Mouse (Mus musculus): ENCODE results near the gene Dlg3.

Dlg3 gene

DNA sequence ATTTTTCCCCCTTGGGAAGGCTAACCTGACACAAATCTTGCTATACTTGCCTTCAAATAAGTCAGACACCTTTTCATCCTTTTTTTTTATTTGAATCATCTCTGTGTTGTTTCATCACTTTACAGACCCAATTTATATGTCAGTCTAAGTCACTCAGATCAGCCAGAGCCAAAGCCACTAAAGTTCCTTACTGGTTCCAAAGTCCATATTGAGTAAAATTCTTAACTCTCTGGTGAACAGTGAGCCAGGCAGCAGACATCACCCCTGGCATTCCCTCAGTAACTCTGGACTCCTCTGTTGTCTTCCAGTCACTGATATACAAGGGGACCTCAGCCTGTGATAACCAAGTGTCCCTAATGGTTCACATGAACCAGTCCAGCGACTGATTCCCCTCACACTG is 58.0 kb downstream of the Dlg3 start:
- no peaks in the 10 kb centered on the region for H3K36me3 ChIP-seq (ENCODE audit: control insufficient read depth, insufficient read depth, low read length, poor library complexity, severe bottlenecking)
- no peak for DNase-seq (ENCODE audit: low read depth, low spot score)
- no peaks in the 10 kb centered on the region for H3K27me3 ChIP-seq (ENCODE audit: control insufficient read depth, insufficient read depth, low read length, poor library complexity, severe bottlenecking)

DNA sequence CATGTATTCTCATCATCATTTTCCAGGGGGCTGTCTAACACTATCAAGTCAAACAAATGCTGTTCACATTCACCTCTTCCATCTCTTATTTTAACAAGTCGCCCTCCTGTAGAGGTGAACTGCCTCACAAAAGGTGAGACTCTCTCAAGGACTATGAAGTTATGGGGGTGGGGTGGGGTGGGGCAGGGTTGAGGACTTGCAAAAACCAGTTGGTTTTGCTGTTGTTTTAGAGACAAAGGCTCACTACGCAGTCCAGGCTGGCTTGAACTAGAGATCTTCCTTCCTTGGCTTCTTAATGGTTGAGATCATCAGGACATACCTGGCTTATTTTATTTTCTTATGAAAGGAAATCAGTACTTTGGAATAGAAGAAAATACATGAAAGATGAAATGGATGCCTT is 65.3 kb downstream of the Dlg3 start:
- no peaks in the 10 kb centered on the region for H3K36me3 ChIP-seq (ENCODE audit: control insufficient read depth, insufficient read depth, low read length, poor library complexity, severe bottlenecking)
- no peak for DNase-seq (ENCODE audit: low read depth, low spot score)
- H3K27me3 ChIP-seq (ENCODE audit: control insufficient read depth, insufficient read depth, low read length, poor library complexity, severe bottlenecking) = no peaks in the 10 kb centered on the region

DNA sequence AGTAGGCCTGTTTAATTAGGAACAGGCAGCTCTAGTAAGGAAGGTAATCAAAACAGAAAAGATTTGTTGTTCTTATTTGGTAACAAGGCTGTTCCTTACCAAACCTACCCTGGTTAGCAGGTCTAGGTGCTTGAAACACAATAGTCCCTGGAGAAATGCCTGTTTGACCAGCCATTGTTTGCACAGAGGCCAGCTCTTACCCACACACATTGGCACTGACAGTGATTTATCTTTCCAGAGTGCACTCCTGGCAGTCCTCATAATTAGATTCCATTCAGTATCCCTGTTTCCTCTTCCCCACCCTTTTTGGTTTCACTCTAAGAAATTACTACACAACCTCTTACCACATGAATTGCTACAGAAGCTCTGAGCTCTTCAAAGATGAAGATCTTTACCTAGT is 71.7 kb downstream of the Dlg3 start:
- H3K36me3 ChIP-seq (ENCODE audit: control insufficient read depth, insufficient read depth, low read length, poor library complexity, severe bottlenecking) = no peaks in the 10 kb centered on the region
- no peaks in the 10 kb centered on the region for H3K27me3 ChIP-seq (ENCODE audit: control insufficient read depth, insufficient read depth, low read length, poor library complexity, severe bottlenecking)
- no peak for DNase-seq (ENCODE audit: low read depth, low spot score)
